Mouse (Mus musculus) midbrain, postnatal 0 days (tissue): Measurements from ENCODE around the gene Gm28047. TPM values are rescaled to one million over a fixed set of nuclear protein-coding genes. Genes with fewer than 3 reads are reported as not detected.

Experiments
- ATAC-seq: fragments of 200-750 bp; cut with Nextera tagmentation; 2 replicates; pipeline ENCODE4 v1.8.0; 2017; ENCODE audit warnings: moderate number of reproducible peaks, mild to moderate bottlenecking, moderate TSS enrichment, moderate library complexity; ENCODE audit not compliant: low FRiP score
- DNase-seq: peaks from one replicate; pipeline ENCODE4 v3.0.0-alpha.2; 2015; ENCODE audit warnings: low spot score
- H3K27ac ChIP-seq: fragments of 300-500 bp; sonication (generic); 2 replicates; pipeline ENCODE4 v1.5.1; 2014; ENCODE audit warnings: low read depth, mild to moderate bottlenecking, low read length, mixed read lengths
- H3K27me3 ChIP-seq: fragments of 300-500 bp; sonication (generic); 2 replicates; pipeline ENCODE4 v1.6.1; 2014; ENCODE audit warnings: low read length, control low read depth, mixed read lengths; ENCODE audit not compliant: insufficient read depth
- H3K36me3 ChIP-seq: fragments of 300-500 bp; sonication (generic); 2 replicates; pipeline ENCODE4 v1.6.1; 2014; ENCODE audit warnings: low read length, control low read depth, mixed read lengths; ENCODE audit not compliant: insufficient read depth
- H3K4me1 ChIP-seq: fragments of 300-500 bp; sonication (generic); 2 replicates; pipeline ENCODE4 v1.6.1; 2014; ENCODE audit warnings: mild to moderate bottlenecking, control low read depth, antibody characterized with exemption, low read length, mixed read lengths; ENCODE audit not compliant: insufficient read depth
- H3K4me2 ChIP-seq: fragments of 300-500 bp; sonication (generic); 2 replicates; pipeline ENCODE4 v1.6.1; 2014; ENCODE audit warnings: low read depth, mild to moderate bottlenecking, low read length, mixed read lengths; ENCODE audit not compliant: poor library complexity, severe bottlenecking
- H3K4me3 ChIP-seq: fragments of 300-500 bp; sonication (generic); 2 replicates; pipeline ENCODE4 v1.5.1; 2014; ENCODE audit warnings: low read depth, mild to moderate bottlenecking, low read length, moderate library complexity
- H3K9ac ChIP-seq: fragments of 300-500 bp; sonication (generic); replicated peaks from 2 replicates; pipeline ENCODE4 v1.6.1; 2014; ENCODE audit warnings: mild to moderate bottlenecking, low read length, moderate library complexity, mixed read lengths; ENCODE audit not compliant: poor library complexity, severe bottlenecking
- H3K9me3 ChIP-seq: fragments of 300-500 bp; sonication (generic); 2 replicates; pipeline ENCODE4 v1.6.1; 2016; ENCODE audit warnings: low read length, control low read depth
- CTCF ChIP-seq: IDR thresholded peaks from 2 replicates; pipeline ENCODE4 v1.5.1; 2016; ENCODE audit warnings: antibody characterized with exemption, mild to moderate bottlenecking
- WGBS: fragments of 180-500 bp; shearing (Covaris S2); extraction: QIAGEN DNeasy Blood & Tissue Kit; methylation state at CpG from one replicate; pipeline ENCODE4 v1.1.7; 2014; 5-methylcytosine and 5-hydroxymethylcytosine counted together
- polyA plus RNA-seq: library from polyadenylated mRNA; unstranded; fragments of >200 nt; fragmentation: Nextera tagmentation; extraction: Ambion mirVana; gene quantifications from 2 replicates; pipeline ENCODE4 v1.2.1, GENCODE M21; 2015
- total RNA-seq: library from RNA; depleted of rRNA; stranded (reverse); fragments of >200 nt; gene quantifications from 2 replicates; pipeline ENCODE4 v1.2.3, GENCODE M21; 2014; rRNA removed

Gene Gm28047
- not detected in 2 replicates for total RNA-seq
- polyA plus RNA-seq, result not detected in 2 replicates

DNA sequence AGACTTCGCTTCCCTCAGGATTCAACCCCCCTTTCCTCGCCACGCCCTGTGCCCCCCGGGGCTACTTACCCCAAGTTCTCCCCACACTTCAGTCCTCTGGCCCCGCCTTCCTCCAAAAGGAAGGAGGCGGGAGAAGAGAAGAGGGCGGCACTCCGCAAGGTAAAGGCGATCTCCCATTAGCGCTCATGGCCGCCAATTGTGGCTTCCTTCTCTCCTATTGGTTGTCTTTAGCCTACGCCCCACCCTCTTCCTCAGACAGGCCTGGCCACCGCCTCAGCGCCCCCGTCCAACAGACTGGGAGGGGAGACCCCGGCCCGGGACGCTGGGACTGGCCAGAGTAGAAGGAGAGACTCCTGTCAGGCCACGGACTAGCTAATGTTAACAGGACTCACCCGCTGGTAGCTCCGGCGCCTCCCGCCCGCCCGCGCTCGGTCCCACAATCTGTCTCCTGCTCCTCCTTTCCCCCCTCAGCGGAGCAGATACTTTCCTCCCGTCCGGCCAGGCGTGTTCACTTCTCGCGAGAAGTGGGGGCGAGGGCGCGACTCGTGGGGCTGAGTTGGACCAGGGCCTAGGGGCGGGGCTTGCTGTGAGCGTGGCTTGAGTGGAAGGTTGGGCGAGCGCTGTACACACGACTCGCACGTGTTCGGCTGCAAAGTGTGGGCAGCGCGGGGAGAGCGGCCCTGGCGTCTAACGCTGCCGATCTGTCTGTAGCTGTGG is at the start of gene Gm28047, which contains the start of gene Atf7:
Gene Gm28047 (minus strand): TSS at position 98 of the 717 bp plus-strand sequence.
Gene Atf7 (minus strand): TSS at position 495 of the 717 bp plus-strand sequence.
- Histone ChIP-seq H3K27me3 (no peaks in the 10 kb centered on the region), H3K9ac (peak within 1 kb of the TSS; percentile 64), H3K4me3 (peak within 1 kb of the TSS; percentile 65), H3K4me2 (peak within 1 kb of the TSS; percentile 89), H3K4me1 (no peaks in the 10 kb centered on the region), H3K27ac (peak within 1 kb of the TSS; percentile 90), H3K9me3 (no peaks in the 10 kb centered on the region), H3K36me3 (no peaks in the 10 kb centered on the region)
- ATAC-seq (peak; percentile 99), DNase-seq (peak; percentile 98)
- no peak; the same call in 1 of the 2 replicates for TF ChIP-seq CTCF
- WGBS, result under 1% methylated on average over 50 of the region's 51 CpGs

DNA sequence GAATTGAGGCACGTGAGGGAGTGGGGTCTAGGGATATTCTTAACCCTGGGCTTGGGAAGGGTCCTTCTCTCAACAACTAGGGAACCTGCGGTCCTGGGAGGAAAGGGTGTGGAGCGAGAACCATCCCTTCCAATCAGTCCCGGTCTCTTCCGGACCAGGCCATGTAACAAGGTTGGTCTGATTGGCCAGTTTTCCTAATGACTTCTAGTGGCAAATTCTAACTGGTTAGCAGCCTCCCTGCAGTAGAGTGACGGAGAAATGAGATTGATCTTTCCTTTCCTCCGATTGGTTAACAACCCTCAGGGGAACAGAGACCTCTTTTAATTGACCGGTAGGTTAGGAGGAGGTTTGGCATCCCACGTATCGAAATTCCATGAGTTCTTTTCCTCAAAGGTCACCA is 48.7 kb upstream of the Gm28047 start:
- H3K4me3 ChIP-seq, result peak overlapping the region; percentile 19
- DNase-seq (peak; percentile 94), ATAC-seq (peak; percentile 52)
- no peaks in the 10 kb centered on the region for H3K9me3 ChIP-seq
- H3K36me3 ChIP-seq, result no peaks in the 10 kb centered on the region
- H3K4me1 ChIP-seq, result 0 out of 2 replicates have a peak, but pooled peaks cover 5% of the 10 kb centered on the region
- H3K9ac ChIP-seq, result no peak overlapping the region
- no peaks in the 10 kb centered on the region for H3K27me3 ChIP-seq
- 2% methylated on average over 10 of the region's 10 CpGs for WGBS
- H3K4me2 ChIP-seq, result peak overlapping the region; percentile 83
- peak overlapping the region; percentile 98 for H3K27ac ChIP-seq
- 0 out of 2 replicates have a peak, but pooled peaks have one; percentile 16 for TF ChIP-seq CTCF

DNA sequence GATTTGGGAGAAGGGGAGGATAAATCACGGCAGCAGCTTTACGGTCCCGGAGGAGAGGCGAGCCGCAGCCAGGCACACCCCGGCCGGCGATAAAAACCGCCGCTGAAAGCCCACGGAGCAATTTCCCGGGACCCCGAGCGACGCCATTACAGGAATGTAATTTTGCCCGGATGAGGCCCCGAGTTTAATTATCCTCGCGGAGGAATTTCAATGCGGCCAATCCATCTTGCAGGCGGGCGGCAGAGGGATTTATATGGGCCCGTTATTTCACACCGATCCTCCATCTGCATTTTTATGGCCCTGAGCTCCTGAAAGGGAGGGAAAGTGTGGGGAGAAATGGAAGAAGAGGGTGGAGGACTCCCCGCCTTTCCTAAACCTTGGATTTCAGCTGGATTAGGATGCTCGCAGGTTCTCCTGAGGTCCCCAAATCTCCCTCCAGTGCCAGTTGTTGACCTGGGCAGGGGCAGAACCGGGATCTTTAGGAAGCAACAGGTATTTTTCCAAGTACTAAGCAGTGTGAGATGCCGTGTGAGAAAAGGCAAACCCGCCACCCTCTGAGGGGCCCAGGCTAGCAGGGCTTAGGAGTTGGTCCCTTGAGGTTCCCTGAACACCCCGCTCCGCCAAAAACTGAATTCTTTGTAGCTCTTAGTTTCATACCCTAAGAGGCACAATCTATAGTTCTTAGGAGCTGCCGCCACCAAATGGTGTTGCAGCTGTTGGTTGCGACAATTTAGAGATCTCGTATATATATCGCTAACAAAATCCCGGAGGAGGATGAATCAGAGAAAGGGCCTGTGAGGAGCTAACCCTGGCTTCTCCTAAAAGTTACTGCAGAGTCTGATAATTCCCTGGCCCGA is 47.6 kb upstream of the Gm28047 start, which contains the start of gene Atp5g2:
Gene Atp5g2 (minus strand): TSS at position 138 of the 857 bp plus-strand sequence.
- TF ChIP-seq CTCF, result no peak
- Histone ChIP-seq H3K9ac (peak within 1 kb of the TSS; percentile 92), H3K36me3 (no peaks in the 10 kb centered on the region), H3K27me3 (no peaks in the 10 kb centered on the region), H3K27ac (peak within 1 kb of the TSS; percentile 98), H3K9me3 (no peaks in the 10 kb centered on the region), H3K4me1 (0 out of 2 replicates have a peak, but pooled peaks cover 5% of the 10 kb centered on the region), H3K4me3 (peak within 1 kb of the TSS; percentile 47), H3K4me2 (peak within 1 kb of the TSS; percentile 83)
- WGBS, result 2% methylated on average over 37 of the region's 37 CpGs
- ATAC-seq (no peak), DNase-seq (peak; percentile 60)

DNA sequence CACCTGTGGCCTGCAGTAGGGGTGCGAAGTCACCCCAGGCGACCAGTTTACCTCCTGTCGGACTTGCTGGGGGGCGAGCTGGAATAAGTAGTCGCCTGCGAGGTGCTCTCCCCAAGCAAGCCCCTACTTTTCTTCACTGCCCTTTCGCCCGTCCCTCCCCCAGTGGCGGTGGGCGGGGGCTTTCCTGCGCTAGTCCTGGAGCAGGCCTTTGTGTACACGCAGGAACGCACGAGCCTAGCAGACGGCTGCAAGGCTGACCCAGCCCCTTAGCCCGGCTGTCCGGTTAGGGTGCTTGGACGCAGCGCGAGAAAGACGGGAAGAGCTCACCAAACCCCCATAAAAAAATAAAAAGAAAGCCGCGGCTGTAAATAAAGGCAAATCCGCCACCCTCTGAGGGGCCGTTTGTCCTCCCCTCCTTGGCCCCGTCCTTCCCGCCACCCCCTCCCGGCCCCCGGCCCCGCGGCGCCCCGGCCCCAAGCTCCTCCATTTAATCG is 46.9 kb upstream of the Gm28047 start:
- Histone ChIP-seq H3K9me3 (no peaks in the 10 kb centered on the region), H3K4me1 (0 out of 2 replicates have a peak, but pooled peaks cover 5% of the 10 kb centered on the region), H3K4me2 (peak overlapping the region; percentile 83), H3K27me3 (no peaks in the 10 kb centered on the region), H3K9ac (peak overlapping the region; percentile 92), H3K4me3 (peak overlapping the region; percentile 47), H3K27ac (peak overlapping the region; percentile 98), H3K36me3 (no peaks in the 10 kb centered on the region; the same call in 1 of the 2 replicates)
- 1% methylated on average over 30 of the region's 34 CpGs for WGBS
- DNase-seq, result peak; percentile 81
- TF ChIP-seq CTCF, result no peak
- peak; percentile 50 for ATAC-seq

DNA sequence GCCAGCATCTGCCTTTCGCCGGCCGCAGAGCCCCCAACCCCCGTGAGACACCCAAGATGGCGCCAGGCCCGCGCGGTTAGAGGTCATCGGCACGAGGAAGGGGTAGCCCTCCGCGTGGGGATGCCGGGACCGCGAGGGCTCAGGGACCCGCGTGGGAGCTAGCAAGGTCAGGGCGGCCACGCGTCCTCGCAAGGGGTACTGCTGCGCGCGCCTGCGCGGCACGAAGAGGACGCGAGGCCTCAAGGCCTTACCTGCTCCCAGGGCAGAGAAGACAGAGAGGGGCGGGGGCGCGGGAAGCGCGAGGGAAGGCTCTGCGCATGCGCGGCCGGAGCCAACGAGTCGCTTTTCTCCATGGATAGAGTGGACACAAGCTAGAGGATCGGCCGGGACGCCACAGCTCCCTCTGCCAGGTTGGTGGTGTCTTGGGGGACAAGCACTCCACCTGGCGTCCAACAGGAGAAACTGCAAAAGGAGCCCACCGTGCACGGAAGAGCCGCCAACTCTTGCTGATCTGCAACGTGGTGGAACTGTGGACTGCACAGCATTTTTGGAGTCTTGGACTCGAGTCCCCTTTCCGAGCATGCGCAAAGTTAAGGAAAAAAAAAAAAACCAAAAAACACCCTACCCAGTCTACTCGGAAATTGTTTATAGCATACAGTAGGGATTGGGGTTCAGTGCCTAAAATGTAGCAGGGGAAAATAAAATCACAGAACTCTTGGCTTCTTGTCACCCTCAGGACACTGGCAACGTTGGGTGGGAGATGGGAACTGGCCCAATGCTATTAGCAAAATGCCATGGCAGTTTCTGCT is 46.1 kb upstream of the Gm28047 start:
- peak overlapping the region; percentile 72 for H3K4me3 ChIP-seq
- peak overlapping the region; percentile 83 for H3K4me2 ChIP-seq
- peak overlapping the region; percentile 98 for H3K27ac ChIP-seq
- ATAC-seq (peak; percentile 93), DNase-seq (peak; percentile 98)
- peak; percentile 99 for TF ChIP-seq CTCF
- H3K9me3 ChIP-seq, result no peaks in the 10 kb centered on the region
- H3K36me3 ChIP-seq, result no peaks in the 10 kb centered on the region; the same call in 1 of the 2 replicates
- no peaks in the 10 kb centered on the region for H3K27me3 ChIP-seq
- peak overlapping the region; percentile 94 for H3K9ac ChIP-seq
- 0 out of 2 replicates have a peak, but pooled peaks cover 5% of the 10 kb centered on the region for H3K4me1 ChIP-seq
- WGBS, result under 1% methylated on average over 39 of the region's 53 CpGs
